Mouse (Mus musculus): ENCODE results near the gene Slc24a2. TPM values are rescaled to one million over a fixed set of nuclear protein-coding genes. Genes with fewer than 3 reads are reported as not detected.

Gene Slc24a2
- polyA plus RNA-seq, 1 experiment = not detected

DNA sequence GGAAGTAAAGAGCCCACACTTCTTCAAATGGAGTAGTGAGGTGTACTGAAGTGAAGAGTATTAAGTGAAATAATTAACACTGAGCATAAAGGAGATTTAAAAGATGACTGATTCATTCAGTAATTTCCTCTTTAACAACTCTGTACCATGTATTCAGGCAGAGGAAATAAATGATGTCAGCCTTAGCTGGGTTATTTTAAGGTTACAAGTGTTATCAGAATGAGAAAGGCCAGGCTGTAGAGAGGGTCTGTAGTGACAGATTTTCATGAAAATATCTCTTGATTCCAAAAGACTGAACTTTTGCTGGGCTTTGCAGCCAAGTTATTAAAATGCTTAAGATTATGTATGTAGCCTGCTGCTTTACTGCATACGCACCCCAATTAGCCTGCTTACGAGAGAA lies 80.7 kb downstream of the Slc24a2 start:
- no peaks in the 10 kb centered on the region for H3K27me3 ChIP-seq (ENCODE audit: control insufficient read depth, insufficient read depth, insufficient read length)
- no peaks in the 10 kb centered on the region for H3K36me3 ChIP-seq (ENCODE audit: control insufficient read depth, insufficient read depth)
- H3ac ChIP-seq (ENCODE audit: control insufficient read depth, insufficient read length, low read depth) = no peak overlapping the region
- H3K79me3 ChIP-seq (ENCODE audit: low read depth) = no peaks in the 10 kb centered on the region
- H3K79me2 ChIP-seq (ENCODE audit: control insufficient read depth, insufficient read depth) = no peaks in the 10 kb centered on the region
- no peak for TF ChIP-seq MYOD1 (IDR thresholded peaks at IDR 0.05; ENCODE audit: control insufficient read depth, insufficient read length, low read depth)
- no peak for TF ChIP-seq MAX (IDR thresholded peaks at IDR 0.05)
- TF ChIP-seq CTCF (IDR thresholded peaks at IDR 0.05; ENCODE audit: control insufficient read depth, insufficient read depth, insufficient read length) = no peak
- no peak for TF ChIP-seq MYOG (IDR thresholded peaks at IDR 0.05; ENCODE audit: control insufficient read depth, extremely low read depth, insufficient read length)
- no peak for TF ChIP-seq USF1 (IDR thresholded peaks at IDR 0.05; ENCODE audit: low read depth)
- no peak for TF ChIP-seq CEBPB (IDR thresholded peaks at IDR 0.05; ENCODE audit: low read depth)
- TF ChIP-seq FOSL1 (IDR thresholded peaks at IDR 0.05; ENCODE audit: insufficient read depth, low read length, poor library complexity, severe bottlenecking) = no peak
- no peak overlapping the region for H3K4me3 ChIP-seq (ENCODE audit: insufficient read depth, poor library complexity, severe bottlenecking)

DNA sequence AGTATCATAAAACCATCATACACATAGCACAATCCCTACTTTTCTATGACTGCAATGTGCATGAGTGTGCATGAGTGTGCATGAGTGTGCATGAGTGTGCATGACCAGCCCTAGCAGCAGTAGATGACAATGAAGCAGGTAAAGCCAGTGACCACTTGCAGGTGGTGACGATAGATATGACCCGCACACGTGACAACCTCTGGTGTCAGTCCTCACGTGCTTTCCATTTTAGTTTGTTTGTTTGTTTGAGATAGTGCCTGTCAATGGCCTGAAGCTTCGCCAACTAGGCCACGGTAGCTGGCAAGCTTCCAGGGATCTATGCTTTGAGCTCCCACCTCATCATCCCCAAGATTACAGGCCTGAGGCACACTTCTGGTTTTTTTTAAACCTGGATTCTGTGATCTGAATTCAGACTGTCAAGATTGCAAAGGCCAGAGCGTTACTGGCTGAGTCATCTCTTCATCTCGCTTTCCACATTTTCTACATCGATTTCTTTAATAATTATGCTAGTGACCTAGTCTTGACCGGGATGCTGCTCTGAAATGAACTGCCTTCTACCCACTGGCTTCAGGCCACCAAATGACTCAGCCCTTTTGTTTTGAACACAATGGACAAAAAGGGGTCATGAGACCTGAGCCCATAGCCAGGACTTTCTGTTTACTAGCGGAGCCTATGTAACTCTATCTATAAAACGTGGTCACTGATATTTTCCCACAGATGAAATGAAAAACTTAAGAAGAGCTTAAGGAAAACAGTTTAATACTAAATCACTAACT lies 88.5 kb downstream of the Slc24a2 start:
- TF ChIP-seq USF1 (IDR thresholded peaks at IDR 0.05; ENCODE audit: low read depth) (no peak), MYOD1 (IDR thresholded peaks at IDR 0.05; ENCODE audit: control insufficient read depth, insufficient read length, low read depth) (no peak), FOSL1 (IDR thresholded peaks at IDR 0.05; ENCODE audit: insufficient read depth, low read length, poor library complexity, severe bottlenecking) (no peak), MAX (IDR thresholded peaks at IDR 0.05) (no peak), CTCF (IDR thresholded peaks at IDR 0.05; ENCODE audit: control insufficient read depth, insufficient read depth, insufficient read length) (no peak), MYOG (IDR thresholded peaks at IDR 0.05; ENCODE audit: control insufficient read depth, extremely low read depth, insufficient read length) (no peak), CEBPB (IDR thresholded peaks at IDR 0.05; ENCODE audit: low read depth) (no peak)
- no peaks in the 10 kb centered on the region for H3K79me2 ChIP-seq (ENCODE audit: control insufficient read depth, insufficient read depth)
- no peak overlapping the region for H3K4me3 ChIP-seq (ENCODE audit: insufficient read depth, poor library complexity, severe bottlenecking)
- H3K79me3 ChIP-seq (ENCODE audit: low read depth) = no peaks in the 10 kb centered on the region
- no peak overlapping the region for H3ac ChIP-seq (ENCODE audit: control insufficient read depth, insufficient read length, low read depth)
- no peaks in the 10 kb centered on the region for H3K36me3 ChIP-seq (ENCODE audit: control insufficient read depth, insufficient read depth)
- no peaks in the 10 kb centered on the region for H3K27me3 ChIP-seq (ENCODE audit: control insufficient read depth, insufficient read depth, insufficient read length)

DNA sequence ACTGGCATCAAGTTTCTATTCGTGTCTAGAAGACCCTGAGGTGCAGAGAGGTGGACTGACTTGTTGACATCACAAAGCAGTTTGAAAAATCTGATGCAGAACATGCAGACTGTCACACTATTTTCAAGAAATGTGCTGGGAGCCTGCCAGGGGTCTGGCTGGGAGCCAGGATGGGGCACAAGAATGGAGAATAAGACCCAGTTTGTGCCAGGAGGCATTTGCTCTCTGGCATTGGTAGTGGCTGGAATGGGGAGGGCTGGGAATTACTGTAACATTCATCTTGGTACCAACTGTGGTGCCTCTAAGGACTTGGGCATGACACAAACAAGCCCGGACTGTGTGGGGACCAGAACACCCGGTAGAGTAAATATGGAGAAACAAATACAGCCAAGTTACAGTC lies 89.4 kb downstream of the Slc24a2 start:
- H3K79me3 ChIP-seq (ENCODE audit: low read depth) = no peaks in the 10 kb centered on the region
- no peaks in the 10 kb centered on the region for H3K27me3 ChIP-seq (ENCODE audit: control insufficient read depth, insufficient read depth, insufficient read length)
- TF ChIP-seq MAX (IDR thresholded peaks at IDR 0.05) (no peak), CEBPB (IDR thresholded peaks at IDR 0.05; ENCODE audit: low read depth) (no peak), MYOG (IDR thresholded peaks at IDR 0.05; ENCODE audit: control insufficient read depth, extremely low read depth, insufficient read length) (no peak), CTCF (IDR thresholded peaks at IDR 0.05; ENCODE audit: control insufficient read depth, insufficient read depth, insufficient read length) (no peak), USF1 (IDR thresholded peaks at IDR 0.05; ENCODE audit: low read depth) (no peak), MYOD1 (IDR thresholded peaks at IDR 0.05; ENCODE audit: control insufficient read depth, insufficient read length, low read depth) (no peak), FOSL1 (IDR thresholded peaks at IDR 0.05; ENCODE audit: insufficient read depth, low read length, poor library complexity, severe bottlenecking) (no peak)
- no peaks in the 10 kb centered on the region for H3K79me2 ChIP-seq (ENCODE audit: control insufficient read depth, insufficient read depth)
- no peak overlapping the region for H3K4me3 ChIP-seq (ENCODE audit: insufficient read depth, poor library complexity, severe bottlenecking)
- no peak overlapping the region for H3ac ChIP-seq (ENCODE audit: control insufficient read depth, insufficient read length, low read depth)
- no peaks in the 10 kb centered on the region for H3K36me3 ChIP-seq (ENCODE audit: control insufficient read depth, insufficient read depth)

DNA sequence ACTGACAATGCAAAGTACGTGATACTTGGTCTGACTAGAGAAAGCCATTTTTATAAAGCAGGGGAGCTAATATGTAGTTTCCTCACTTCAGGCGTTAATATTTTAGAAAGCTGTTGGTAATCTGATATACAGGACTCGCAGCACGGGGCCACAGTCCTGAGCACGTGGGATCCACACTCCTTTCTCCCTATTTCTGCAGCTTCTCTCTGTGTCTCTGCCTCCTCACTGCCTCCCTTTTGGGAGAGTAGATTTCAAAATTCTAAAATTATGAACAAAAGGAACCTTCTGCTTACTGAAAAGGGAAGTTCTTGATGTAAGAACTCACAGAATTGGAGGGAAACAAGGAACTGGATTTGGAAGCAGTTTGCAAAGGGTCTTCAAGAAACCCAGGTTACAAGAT lies 97.8 kb downstream of the Slc24a2 start:
- H3K79me3 ChIP-seq (ENCODE audit: low read depth) = no peaks in the 10 kb centered on the region
- no peak overlapping the region for H3ac ChIP-seq (ENCODE audit: control insufficient read depth, insufficient read length, low read depth)
- TF ChIP-seq CTCF (IDR thresholded peaks at IDR 0.05; ENCODE audit: control insufficient read depth, insufficient read depth, insufficient read length) (no peak), FOSL1 (IDR thresholded peaks at IDR 0.05; ENCODE audit: insufficient read depth, low read length, poor library complexity, severe bottlenecking) (no peak), MAX (IDR thresholded peaks at IDR 0.05) (no peak), CEBPB (IDR thresholded peaks at IDR 0.05; ENCODE audit: low read depth) (no peak), MYOD1 (IDR thresholded peaks at IDR 0.05; ENCODE audit: control insufficient read depth, insufficient read length, low read depth) (no peak), USF1 (IDR thresholded peaks at IDR 0.05; ENCODE audit: low read depth) (no peak), MYOG (IDR thresholded peaks at IDR 0.05; ENCODE audit: control insufficient read depth, extremely low read depth, insufficient read length) (no peak)
- no peak overlapping the region for H3K4me3 ChIP-seq (ENCODE audit: insufficient read depth, poor library complexity, severe bottlenecking)
- H3K79me2 ChIP-seq (ENCODE audit: control insufficient read depth, insufficient read depth) = no peaks in the 10 kb centered on the region
- no peaks in the 10 kb centered on the region for H3K36me3 ChIP-seq (ENCODE audit: control insufficient read depth, insufficient read depth)
- no peaks in the 10 kb centered on the region for H3K27me3 ChIP-seq (ENCODE audit: control insufficient read depth, insufficient read depth, insufficient read length)

DNA sequence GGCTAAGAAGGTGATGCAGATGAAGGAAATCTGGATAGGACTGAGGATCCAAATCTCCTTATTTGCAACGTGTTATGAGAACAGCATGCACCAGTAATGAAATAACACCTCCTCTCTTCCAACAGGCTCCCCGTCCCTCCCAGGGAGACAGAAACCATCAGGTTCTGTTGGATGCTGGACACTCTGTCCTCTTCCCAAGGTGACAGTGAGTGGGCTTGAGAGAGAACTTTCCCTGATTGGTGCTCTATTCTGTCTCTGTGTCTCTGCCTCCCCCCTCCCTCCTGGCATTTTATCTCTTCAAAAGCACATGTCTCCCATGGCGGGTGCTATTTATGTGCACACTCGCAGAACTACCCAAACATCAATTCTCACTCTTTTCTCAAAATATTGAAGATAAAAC lies 103.5 kb downstream of the Slc24a2 start:
- Histone ChIP-seq H3K4me3 (ENCODE audit: insufficient read depth, poor library complexity, severe bottlenecking) (no peak overlapping the region), H3K79me3 (ENCODE audit: low read depth) (no peaks in the 10 kb centered on the region), H3ac (ENCODE audit: control insufficient read depth, insufficient read length, low read depth) (no peak overlapping the region), H3K36me3 (ENCODE audit: control insufficient read depth, insufficient read depth) (no peaks in the 10 kb centered on the region), H3K79me2 (ENCODE audit: control insufficient read depth, insufficient read depth) (no peaks in the 10 kb centered on the region), H3K27me3 (ENCODE audit: control insufficient read depth, insufficient read depth, insufficient read length) (no peaks in the 10 kb centered on the region)
- no peak for TF ChIP-seq MAX (IDR thresholded peaks at IDR 0.05)
- TF ChIP-seq MYOG (IDR thresholded peaks at IDR 0.05; ENCODE audit: control insufficient read depth, extremely low read depth, insufficient read length) = no peak
- TF ChIP-seq MYOD1 (IDR thresholded peaks at IDR 0.05; ENCODE audit: control insufficient read depth, insufficient read length, low read depth) = no peak
- no peak for TF ChIP-seq CTCF (IDR thresholded peaks at IDR 0.05; ENCODE audit: control insufficient read depth, insufficient read depth, insufficient read length)
- TF ChIP-seq USF1 (IDR thresholded peaks at IDR 0.05; ENCODE audit: low read depth) = no peak
- no peak for TF ChIP-seq FOSL1 (IDR thresholded peaks at IDR 0.05; ENCODE audit: insufficient read depth, low read length, poor library complexity, severe bottlenecking)
- no peak for TF ChIP-seq CEBPB (IDR thresholded peaks at IDR 0.05; ENCODE audit: low read depth)
